Mouse (Mus musculus) limb, embryonic 14.5 days (tissue): ENCODE results near the gene Hbb-y. TPM values are rescaled to one million over a fixed set of nuclear protein-coding genes. Genes with fewer than 3 reads are reported as not detected.

Experiments
- ATAC-seq: fragments of 200-750 bp; cut with Nextera tagmentation; 2 replicates; pipeline ENCODE4 v1.8.0; 2017; ENCODE audit warnings: low read depth, moderate number of reproducible peaks, moderate TSS enrichment; ENCODE audit not compliant: low FRiP score
- DNase-seq: peaks from one replicate; pipeline ENCODE4 v3.0.0-alpha.2; 2015; ENCODE audit warnings: low spot score
- H3K27ac ChIP-seq: fragments of 300-500 bp; sonication (generic); replicated peaks from 2 replicates; pipeline ENCODE4 v1.5.1; 2014; ENCODE audit warnings: low read depth, mild to moderate bottlenecking, low read length, moderate library complexity, mixed read lengths
- H3K27me3 ChIP-seq: fragments of 300-500 bp; sonication (generic); 2 replicates; pipeline ENCODE4 v1.6.1; 2014; ENCODE audit warnings: low read length, mixed read lengths; ENCODE audit not compliant: control insufficient read depth, insufficient read depth
- H3K36me3 ChIP-seq: fragments of 300-500 bp; sonication (generic); 2 replicates; pipeline ENCODE4 v1.6.1; 2014; ENCODE audit warnings: mild to moderate bottlenecking, low read length, moderate library complexity, mixed read lengths; ENCODE audit not compliant: control insufficient read depth, insufficient read depth
- H3K4me1 ChIP-seq: fragments of 300-500 bp; sonication (generic); 2 replicates; pipeline ENCODE4 v1.6.1; 2014; ENCODE audit warnings: antibody characterized with exemption, low read length, mixed read lengths; ENCODE audit not compliant: control insufficient read depth, insufficient read depth
- H3K4me2 ChIP-seq: fragments of 300-500 bp; sonication (generic); replicated peaks from 2 replicates; pipeline ENCODE4 v1.6.1; 2014; ENCODE audit warnings: low read depth, mild to moderate bottlenecking, low read length, moderate library complexity; ENCODE audit not compliant: severe bottlenecking
- H3K4me3 ChIP-seq: fragments of 300-500 bp; sonication (generic); replicated peaks from 2 replicates; pipeline ENCODE4 v1.5.1; 2014; ENCODE audit warnings: low read length
- H3K9ac ChIP-seq: fragments of 300-500 bp; sonication (generic); 2 replicates; pipeline ENCODE4 v1.6.1; 2014; ENCODE audit warnings: mild to moderate bottlenecking, low read depth, low read length, moderate library complexity; ENCODE audit not compliant: severe bottlenecking
- H3K9me3 ChIP-seq: fragments of 300-500 bp; sonication (generic); 2 replicates; pipeline ENCODE4 v1.6.1; 2016; ENCODE audit warnings: low read length; ENCODE audit not compliant: control insufficient read depth
- POLR2A ChIP-seq: fragments of 200-500 bp; IDR thresholded peaks from 2 replicates; pipeline ENCODE4 v1.8.0; 2012; ENCODE audit warnings: inconsistent platforms, mild to moderate bottlenecking, moderate library complexity, borderline replicate concordance; ENCODE audit not compliant: insufficient read depth, insufficient read length; ENCODE audit errors: extremely low read depth
- WGBS: fragments of 180-500 bp; shearing (Covaris S2); extraction: QIAGEN DNeasy Blood & Tissue Kit; methylation state at CpG from one replicate; pipeline ENCODE4 v1.1.7; 2014; 5-methylcytosine and 5-hydroxymethylcytosine counted together
- polyA plus RNA-seq, 2 experiments: library from polyadenylated mRNA; depleted of rRNA in 1 of 2; stranded (reverse) in 1 of 2; unstranded in 1 of 2; fragments of >200 nt; fragmentation: Nextera tagmentation in 1 of 2; extraction: Ambion mirVana in 1 of 2; gene quantifications; 2 replicates each; pipeline versions ENCODE4 v1.2.1 to v1.2.3; 2012 to 2014

Hbb-y gene
- polyA plus RNA-seq, 2 experiments = 702 to 1,395 TPM

DNA sequence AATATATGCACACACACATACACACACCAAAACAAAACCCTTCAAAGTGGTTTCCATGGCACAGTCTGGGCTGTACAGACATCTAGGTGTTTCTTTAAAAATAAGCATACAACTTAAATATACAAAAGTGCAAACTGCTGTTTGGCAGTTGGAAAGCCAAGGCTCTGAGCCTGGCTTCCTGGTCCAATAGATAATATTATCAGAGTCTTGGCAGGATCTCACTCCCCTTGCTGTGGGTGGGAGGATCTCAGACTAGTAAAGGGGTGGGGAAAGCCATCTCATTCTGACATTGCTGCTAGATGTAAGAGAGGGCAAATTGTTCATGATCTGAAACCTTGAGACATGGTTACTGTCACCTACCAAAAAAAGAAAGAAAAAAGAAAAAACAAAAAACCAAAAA lies 17.7 kb upstream of the Hbb-y start:
- no peak for DNase-seq
- Histone ChIP-seq H3K4me3 (no peak overlapping the region), H3K9ac (no peak overlapping the region), H3K4me1 (no peaks in the 10 kb centered on the region), H3K36me3 (no peaks in the 10 kb centered on the region), H3K27ac (no peak overlapping the region), H3K9me3 (no peaks in the 10 kb centered on the region), H3K4me2 (no peak overlapping the region), H3K27me3 (no peaks in the 10 kb centered on the region)
- ATAC-seq = no peak
- TF ChIP-seq POLR2A = no peak

DNA sequence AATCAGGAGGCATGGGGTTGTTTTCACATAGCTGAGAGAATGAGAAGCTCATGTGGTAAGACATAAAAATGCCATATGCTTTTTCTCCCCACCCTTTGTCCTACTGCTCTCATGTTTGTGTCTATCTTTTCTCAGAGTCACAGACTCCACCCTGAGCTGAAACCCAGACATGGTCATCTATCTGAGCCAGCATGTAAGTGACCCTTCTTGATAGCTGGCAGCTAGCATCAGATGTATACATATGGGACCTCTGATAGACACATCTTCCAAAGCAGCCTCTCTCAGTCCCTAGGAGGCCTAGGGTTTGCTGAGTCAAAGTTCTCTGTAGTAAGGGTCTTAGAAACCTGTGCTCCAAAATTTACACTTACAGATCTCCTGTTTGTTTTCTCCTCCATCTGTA lies 12.7 kb upstream of the Hbb-y start:
- DNase-seq = no peak
- Histone ChIP-seq H3K27me3 (no peaks in the 10 kb centered on the region), H3K4me2 (no peak overlapping the region), H3K4me1 (no peaks in the 10 kb centered on the region), H3K27ac (no peak overlapping the region), H3K4me3 (no peak overlapping the region), H3K9me3 (no peaks in the 10 kb centered on the region), H3K9ac (no peak overlapping the region), H3K36me3 (no peaks in the 10 kb centered on the region)
- no peak for TF ChIP-seq POLR2A
- no peak for ATAC-seq

DNA sequence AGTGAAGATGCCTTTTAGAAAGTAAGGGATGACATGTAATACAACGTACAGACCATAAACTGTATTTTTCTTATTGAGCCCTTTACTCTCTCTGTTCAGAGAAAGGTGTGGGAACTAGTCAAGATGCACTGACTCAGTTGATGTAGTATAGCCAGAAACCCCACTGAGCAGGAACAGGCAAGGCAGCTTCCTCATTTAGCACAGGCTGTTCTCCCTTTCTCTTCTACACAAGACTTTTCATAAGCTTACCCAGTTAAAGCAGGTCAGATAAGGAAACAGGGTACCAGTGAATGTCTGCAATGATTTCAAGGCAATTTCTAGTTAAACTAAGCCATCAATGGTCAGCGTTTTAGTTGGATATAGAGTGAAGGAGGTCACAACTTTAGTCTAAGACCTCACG lies 8.5 kb upstream of the Hbb-y start:
- no peak for TF ChIP-seq POLR2A
- Histone ChIP-seq H3K9me3 (no peaks in the 10 kb centered on the region), H3K4me2 (no peak overlapping the region), H3K4me3 (no peak overlapping the region), H3K27me3 (no peaks in the 10 kb centered on the region), H3K36me3 (no peaks in the 10 kb centered on the region), H3K4me1 (no peaks in the 10 kb centered on the region), H3K27ac (no peak overlapping the region), H3K9ac (no peak overlapping the region)
- ATAC-seq (no peak), DNase-seq (no peak)
- WGBS = 76% methylated on average over 3 of the region's 3 CpGs

DNA sequence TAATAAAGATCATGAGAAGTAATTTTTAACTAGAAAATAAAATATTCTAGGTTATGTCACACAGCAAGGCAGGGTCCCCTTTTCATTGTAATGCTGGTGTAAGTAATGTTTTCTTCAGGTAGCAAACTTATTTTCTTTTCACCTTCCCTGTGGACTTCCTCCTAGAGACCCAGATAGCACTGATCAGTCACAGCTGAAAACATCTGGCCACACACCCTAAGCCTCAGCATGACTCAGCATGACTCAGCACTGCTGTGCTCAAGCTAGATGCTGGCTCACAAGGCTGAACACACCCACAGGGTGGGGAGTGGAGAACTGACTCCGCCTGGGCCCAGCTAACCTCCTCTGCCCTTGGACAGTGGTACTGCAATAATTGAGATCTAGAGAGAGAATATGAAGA lies 7.8 kb upstream of the Hbb-y start:
- DNase-seq = no peak
- Histone ChIP-seq H3K9me3 (no peaks in the 10 kb centered on the region), H3K9ac (no peak overlapping the region), H3K4me3 (no peak overlapping the region), H3K4me1 (no peaks in the 10 kb centered on the region), H3K4me2 (no peak overlapping the region), H3K27ac (no peak overlapping the region), H3K36me3 (no peaks in the 10 kb centered on the region), H3K27me3 (no peaks in the 10 kb centered on the region)
- TF ChIP-seq POLR2A = no peak
- no peak for ATAC-seq
- 52% methylated on average over 1 of the region's 1 CpGs for whole genome bisulfite sequencing

DNA sequence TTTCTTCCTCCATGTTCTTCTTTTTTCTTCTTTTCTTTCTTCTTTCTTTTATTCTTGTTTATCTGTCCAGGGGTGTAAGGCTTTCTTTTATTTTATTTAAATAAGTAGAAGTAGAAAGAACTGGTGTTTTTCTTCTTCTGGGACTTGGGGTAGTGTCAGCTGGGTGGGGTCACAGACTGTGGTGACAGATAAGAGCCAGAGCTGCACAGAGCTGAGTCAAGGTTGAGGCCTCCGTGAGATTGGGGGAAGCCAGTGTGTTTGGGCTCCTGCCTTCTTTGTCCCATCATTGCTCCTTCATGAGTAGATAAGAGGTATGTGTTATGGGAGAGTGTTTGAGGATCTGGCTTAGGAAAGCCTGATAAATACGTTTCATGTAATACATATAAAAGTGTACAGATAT lies 6.1 kb upstream of the Hbb-y start:
- no peaks in the 10 kb centered on the region for H3K9me3 ChIP-seq
- no peaks in the 10 kb centered on the region for H3K36me3 ChIP-seq
- no peak overlapping the region for H3K4me3 ChIP-seq
- no peak for TF ChIP-seq POLR2A
- no peaks in the 10 kb centered on the region for H3K4me1 ChIP-seq
- H3K4me2 ChIP-seq = no peak overlapping the region
- no peak for ATAC-seq
- no peak for DNase-seq
- 65% methylated on average over 2 of the region's 2 CpGs for WGBS
- no peak overlapping the region for H3K9ac ChIP-seq
- H3K27me3 ChIP-seq = no peaks in the 10 kb centered on the region
- no peak overlapping the region for H3K27ac ChIP-seq

DNA sequence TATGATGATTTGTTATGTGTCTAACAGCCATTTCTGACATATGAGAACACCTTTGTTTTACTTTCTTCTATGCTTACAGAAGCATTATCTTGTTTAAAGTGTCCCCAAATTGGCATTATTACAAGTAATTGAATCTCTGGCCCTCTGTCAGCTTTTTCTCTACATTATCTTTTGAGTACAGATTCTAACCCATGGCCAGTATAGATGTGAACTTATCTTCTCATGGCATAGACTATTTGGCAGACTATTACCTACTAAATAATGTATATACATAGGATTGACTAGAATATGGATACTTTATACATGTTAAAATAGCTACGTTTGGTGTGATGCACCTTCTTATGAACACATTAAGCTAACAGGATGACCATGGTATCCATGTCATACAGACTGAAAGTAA lies 1.7 kb upstream of the Hbb-y start:
- Histone ChIP-seq H3K4me2 (no peak overlapping the region), H3K27me3 (no peaks in the 10 kb centered on the region), H3K9me3 (no peaks in the 10 kb centered on the region), H3K36me3 (no peaks in the 10 kb centered on the region), H3K4me3 (no peak overlapping the region), H3K9ac (no peak overlapping the region), H3K4me1 (no peaks in the 10 kb centered on the region), H3K27ac (no peak overlapping the region)
- ATAC-seq = no peak
- no peak for TF ChIP-seq POLR2A
- 65% methylated on average over 1 of the region's 1 CpGs for WGBS
- no peak for DNase-seq
